Mouse (Mus musculus) heart, adult 2 months (tissue): ENCODE data around the gene Pde8a. TPM values are rescaled to one million over a fixed set of nuclear protein-coding genes. Genes with fewer than 3 reads are reported as not detected.

Experiments
- DNase-seq, 2 experiments: peaks; one replicate each; pipeline ENCODE4 v3.0.0; 2021
- H3K27ac ChIP-seq: fragments of 200-600 bp; 2 replicates; pipeline ENCODE4 v1.8.1; 2022
- H3K27me3 ChIP-seq: fragments of 200-500 bp; 2 replicates; pipeline ENCODE4 v1.6.1; 2012; ENCODE audit warnings: mild to moderate bottlenecking, low read length, inconsistent platforms, mixed read lengths; ENCODE audit not compliant: control insufficient read depth, insufficient read depth
- H3K36me3 ChIP-seq: fragments of 200-500 bp; 2 replicates; pipeline ENCODE4 v1.6.1; 2012; ENCODE audit warnings: low read length, inconsistent platforms; ENCODE audit not compliant: control insufficient read depth, insufficient read depth
- H3K4me1 ChIP-seq: fragments of 200-500 bp; 2 replicates; pipeline ENCODE4 v1.6.1; 2011; ENCODE audit warnings: low read length; ENCODE audit not compliant: control insufficient read depth, insufficient read depth
- H3K4me3 ChIP-seq: fragments of 200-600 bp; 2 replicates; pipeline ENCODE4 v1.8.1; 2022
- H3K79me2 ChIP-seq: fragments of 200-500 bp; replicated peaks from 2 replicates; pipeline ENCODE4 v1.6.1; 2012; ENCODE audit warnings: mild to moderate bottlenecking, inconsistent platforms, low read length, moderate library complexity, mixed read lengths; ENCODE audit not compliant: control insufficient read depth, insufficient read depth
- H3K9ac ChIP-seq: fragments of 200-500 bp; 2 replicates; pipeline ENCODE4 v1.6.1; 2012; ENCODE audit warnings: low read depth, mild to moderate bottlenecking, control low read depth, inconsistent platforms, low read length, mixed read lengths
- CTCF ChIP-seq: fragments of 200-600 bp; IDR thresholded peaks from 2 replicates; pipeline ENCODE4 v1.8.1; 2022; ENCODE audit warnings: antibody characterized with exemption, mild to moderate bottlenecking, moderate library complexity
- EP300 ChIP-seq: fragments of 200-500 bp; IDR thresholded peaks from 2 replicates; pipeline ENCODE4 v1.6.1; 2011; ENCODE audit warnings: low read depth, low read length, control low read depth; ENCODE audit not compliant: insufficient read depth
- POLR2A ChIP-seq: fragments of 200-500 bp; IDR thresholded peaks from 2 replicates; pipeline ENCODE4 v1.6.1; 2011; ENCODE audit warnings: mild to moderate bottlenecking, low read depth, low read length, control low read depth; ENCODE audit not compliant: insufficient read depth
- WGBS: fragments of 180-500 bp; shearing (Covaris S2); methylation state at CpG from one replicate; pipeline ENCODE4 v1.1.7; 2018; 5-methylcytosine and 5-hydroxymethylcytosine counted together
- intact Hi-C: fragments of 180-260 bp; cut with DNase I; formaldehyde crosslinking; loops from one replicate; pipeline ENCODE4 v1.15.1; 2025
- polyA plus RNA-seq: library from polyadenylated mRNA; depleted of rRNA; stranded (reverse); fragments of >200 nt; gene quantifications from 2 replicates; pipeline ENCODE4 v1.2.3, GENCODE M21; 2012
- total RNA-seq, 2 experiments: library from RNA; stranded (reverse); gene quantifications; 2 replicates each; pipeline ENCODE4 v1.2.3; 2021

The Pde8a gene
- total and polyA plus RNA-seq, 3 experiments: 7.8 to 13.0 (median 12.2) TPM

- peak overlapping the region; percentile 61 for H3K27ac ChIP-seq
- 27% methylated on average over 8 of the region's 8 CpGs for WGBS
- no peaks in the 10 kb centered on the region for H3K4me1 ChIP-seq
- no peaks in the 10 kb centered on the region for H3K36me3 ChIP-seq
- no peaks in the 10 kb centered on the region for H3K27me3 ChIP-seq
- intact Hi-C loops: loop anchor here (1.0 kb wide), 3 partner anchors 127 to 174 kb away; no protein-coding TSS in a partner anchor
- peak; percentile 55 to 69 for DNase-seq
- no peak overlapping the region for H3K9ac ChIP-seq
- no peak for TF ChIP-seq POLR2A
- no peak for TF ChIP-seq EP300
- TF ChIP-seq CTCF: peak; percentile 74
- H3K79me2 ChIP-seq: no peaks in the 10 kb centered on the region
- no peak overlapping the region for H3K4me3 ChIP-seq
These were observed 123.0 kb downstream of the Pde8a start for GRCm38 (mm10) chr7:81336432-81336786.

GRCm38 (mm10) chr7:81337785-81338521 lies 124.6 kb downstream of the Pde8a start:
- Histone ChIP-seq H3K27me3 (no peaks in the 10 kb centered on the region), H3K79me2 (no peaks in the 10 kb centered on the region), H3K9ac (no peak overlapping the region), H3K36me3 (peaks cover 7% of the 10 kb centered on the region; the same call in 1 of the 2 replicates), H3K27ac (no peak overlapping the region), H3K4me1 (no peaks in the 10 kb centered on the region; the same call in 1 of the 2 replicates), H3K4me3 (no peak overlapping the region)
- TF ChIP-seq EP300 (no peak), POLR2A (no peak), CTCF (no peak)
- intact Hi-C loops: no loop called here
- no peak for DNase-seq
- WGBS: 85% methylated on average over 21 of the region's 21 CpGs

- Histone ChIP-seq H3K4me3 (no peak overlapping the region), H3K4me1 (peaks cover 2% of the 10 kb centered on the region), H3K27ac (no peak overlapping the region), H3K9ac (no peak overlapping the region), H3K27me3 (no peaks in the 10 kb centered on the region), H3K79me2 (no peaks in the 10 kb centered on the region), H3K36me3 (peaks cover 8% of the 10 kb centered on the region; the same call in 1 of the 2 replicates)
- 80% methylated on average over 3 of the region's 3 CpGs for WGBS
- DNase-seq: no peak
- intact Hi-C loops: no loop called here
- TF ChIP-seq CTCF (no peak), POLR2A (no peak), EP300 (no peak)
These were observed 125.1 kb downstream of the Pde8a start for GRCm38 (mm10) chr7:81338522-81338873.

- Histone ChIP-seq H3K4me3 (no peak overlapping the region), H3K27me3 (no peaks in the 10 kb centered on the region), H3K79me2 (no peaks in the 10 kb centered on the region), H3K4me1 (peaks cover 6% of the 10 kb centered on the region), H3K36me3 (peaks cover 11% of the 10 kb centered on the region; the same call in 1 of the 2 replicates), H3K9ac (no peak overlapping the region), H3K27ac (no peak overlapping the region)
- DNase-seq: no peak
- TF ChIP-seq POLR2A: no peak
- TF ChIP-seq EP300: peak; percentile 58; the same call in 1 of the 2 replicates
- TF ChIP-seq CTCF: peak; percentile 77
- WGBS: 77% methylated on average over 4 of the region's 4 CpGs
- intact Hi-C loops: loop anchor here (5.0 kb wide), 1 partner anchor 482 kb away; no protein-coding TSS in a partner anchor
These were observed 126.4 kb downstream of the Pde8a start for GRCm38 (mm10) chr7:81339783-81340182.

GRCm38 (mm10) chr7:81341563-81341962 lies 128.2 kb downstream of the Pde8a start:
- 25% methylated on average over 3 of the region's 3 CpGs for WGBS
- no peak for DNase-seq
- Histone ChIP-seq H3K27ac (no peak overlapping the region), H3K4me1 (peaks cover 6% of the 10 kb centered on the region), H3K79me2 (no peaks in the 10 kb centered on the region), H3K27me3 (no peaks in the 10 kb centered on the region), H3K36me3 (peaks cover 11% of the 10 kb centered on the region; the same call in 1 of the 2 replicates), H3K4me3 (no peak overlapping the region), H3K9ac (no peak overlapping the region)
- TF ChIP-seq CTCF: peak; percentile 76
- TF ChIP-seq EP300: no peak
- intact Hi-C loops: loop anchor here (5.0 kb wide), 1 partner anchor 484 kb away; no protein-coding TSS in a partner anchor
